Comparison of ENCODE assay signal across 8 mouse cellular contexts in genomic region chr11:87709513-87710261, GRCm38 (mm10). TPM values are rescaled to one million over a fixed set of nuclear protein-coding genes. Genes with fewer than 3 reads are reported as not detected.
A peak's percentile ranks its signal among the peaks of the same experiment; 100 is the strongest.
DNase-seq lines count a peak whose midpoint lies in the region; ATAC-seq and TF ChIP-seq lines count a peak whose summit lies in the region.

No protein-coding gene starts in this region.

- no peak for TF ChIP-seq POLR2A in ES-Bruce4 (IDR thresholded peaks at IDR 0.05; ENCODE audit: insufficient read depth, low read length)
- TF ChIP-seq POLR2A in brain, embryonic 14.5 days (IDR thresholded peaks at IDR 0.05; ENCODE audit: borderline replicate concordance, extremely low read depth, insufficient read depth, insufficient read length, poor library complexity, severe bottlenecking), result no peak

- H3K9me3 ChIP-seq in ES-Bruce4 (replicated peaks; ENCODE audit: control insufficient read depth, insufficient read depth, low read length, poor library complexity, severe bottlenecking), result no peaks in the 10 kb centered on the region
- no peaks in the 10 kb centered on the region for H3K9me3 ChIP-seq in heart, embryonic 16.5 days (replicated peaks; ENCODE audit: control insufficient read depth, low read length)
- H3K9me3 ChIP-seq in stomach, postnatal 0 days (ENCODE audit: control insufficient read depth, low read length), result no peaks in the 10 kb centered on the region

- DNase-seq in brain, embryonic 14.5 days (ENCODE audit: low read depth), result peak; percentile 56
- peak; percentile 75 to 86 for DNase-seq in kidney, postnatal 4 days
- peak; percentile 69 for DNase-seq in mesoderm, embryonic 11.5 days (ENCODE audit: low read depth, low spot score)
- DNase-seq in stomach, postnatal 0 days (ENCODE audit: low spot score), result peak; percentile 92
- DNase-seq in thymus, postnatal 0 days (ENCODE audit: low spot score), result no peak
- DNase-seq in thymus, postnatal 25 days, result no peak

- peak overlapping the region; percentile 49 for H3K4me3 ChIP-seq in ES-Bruce4 (ENCODE audit: low read depth, low read length)
- H3K4me3 ChIP-seq in heart, embryonic 16.5 days (ENCODE audit: low read length), result peak overlapping the region; percentile 41
- H3K4me3 ChIP-seq in stomach, postnatal 0 days (ENCODE audit: low read depth, low read length), result peak overlapping the region; percentile 20; the same call in 1 of the 2 replicates

- ATAC-seq in heart, embryonic 16.5 days (replicated peaks; ENCODE audit: extremely low read depth, insufficient read depth, low FRiP score), result no peak
- ATAC-seq in stomach, postnatal 0 days (ENCODE audit: low FRiP score, low TSS enrichment), result peak; percentile 91

- no peaks in the 10 kb centered on the region for H3K36me3 ChIP-seq in ES-Bruce4 (ENCODE audit: control insufficient read depth, insufficient read depth, low read length, poor library complexity, severe bottlenecking)
- H3K36me3 ChIP-seq in heart, embryonic 16.5 days (ENCODE audit: control insufficient read depth, insufficient read depth), result no peaks in the 10 kb centered on the region
- no peaks in the 10 kb centered on the region for H3K36me3 ChIP-seq in stomach, postnatal 0 days (ENCODE audit: control insufficient read depth, insufficient read depth, low read length)

- peaks cover 4% of the 10 kb centered on the region for H3K4me1 ChIP-seq in ES-Bruce4 (ENCODE audit: control insufficient read depth, insufficient read depth, low read length)
- peaks cover 5% of the 10 kb centered on the region; the same call in 1 of the 2 replicates for H3K4me1 ChIP-seq in heart, embryonic 16.5 days (ENCODE audit: control insufficient read depth, insufficient read depth, low read length)
- 0 out of 2 replicates have a peak, but pooled peaks cover 2% of the 10 kb centered on the region for H3K4me1 ChIP-seq in stomach, postnatal 0 days (replicated peaks; ENCODE audit: control insufficient read depth, insufficient read depth)

- peak overlapping the region; percentile 10; the same call in 1 of the 2 replicates for H3K27ac ChIP-seq in ES-Bruce4 (ENCODE audit: insufficient read depth, low read length)
- no peak overlapping the region for H3K27ac ChIP-seq in heart, embryonic 16.5 days (ENCODE audit: low read length)
- peak overlapping the region; percentile 86 for H3K27ac ChIP-seq in stomach, postnatal 0 days (replicated peaks)

- H3K4me2 ChIP-seq in heart, embryonic 16.5 days (ENCODE audit: low read depth, low read length), result peak overlapping the region; percentile 66
- peak overlapping the region; percentile 53 for H3K4me2 ChIP-seq in stomach, postnatal 0 days (replicated peaks; ENCODE audit: low read depth)

- 12% methylated on average over 21 of the region's 21 CpGs for WGBS in heart, embryonic 16.5 days
- WGBS in stomach, postnatal 0 days, result 9% methylated on average over 21 of the region's 21 CpGs

- H3K9ac ChIP-seq in ES-Bruce4 (ENCODE audit: low read depth, poor library complexity, severe bottlenecking), result 0 out of 2 replicates have a peak overlapping the region, but pooled peaks have one; percentile 9
- H3K9ac ChIP-seq in heart, embryonic 16.5 days (ENCODE audit: low read length), result peak overlapping the region; percentile 49
- peak overlapping the region; percentile 24; the same call in 1 of the 2 replicates for H3K9ac ChIP-seq in stomach, postnatal 0 days (ENCODE audit: low read length)

- H3K27me3 ChIP-seq in ES-Bruce4 (ENCODE audit: control insufficient read depth, insufficient read depth, low read length, poor library complexity, severe bottlenecking), result no peaks in the 10 kb centered on the region
- no peaks in the 10 kb centered on the region for H3K27me3 ChIP-seq in heart, embryonic 16.5 days (ENCODE audit: control insufficient read depth, insufficient read depth, low read length)
- no peaks in the 10 kb centered on the region for H3K27me3 ChIP-seq in stomach, postnatal 0 days (ENCODE audit: control insufficient read depth, insufficient read depth, low read length)

- TF ChIP-seq EP300 in ES-Bruce4 (IDR thresholded peaks at IDR 0.05; ENCODE audit: insufficient read depth, low read depth, low read length), result 0 out of 2 replicates have a peak, but pooled peaks have one; percentile 55
- no peak for TF ChIP-seq EP300 in stomach, postnatal 0 days (optimal IDR thresholded peaks at IDR 0.05)

- no peak for TF ChIP-seq CTCF in ES-Bruce4 (IDR thresholded peaks at IDR 0.05; ENCODE audit: low read depth, low read length)
- TF ChIP-seq CTCF in brain, embryonic 14.5 days (IDR thresholded peaks at IDR 0.05; ENCODE audit: borderline replicate concordance, extremely low read depth, insufficient read depth, insufficient read length), result no peak
- TF ChIP-seq CTCF in stomach, postnatal 0 days (IDR thresholded peaks at IDR 0.05; ENCODE audit: low read depth), result no peak

RNA-seq across cellular contexts. Expression of gene Supt4a, which starts 27.7 kb away (rescaled TPM):
- polyA plus RNA-seq in ES-Bruce4 (2011; ENCODE audit: insufficient read depth, insufficient read length, low read depth, missing spikeins), result 83.6 and 86.3 TPM in 2 replicates
- 118 and 147 TPM in 2 replicates for polyA plus RNA-seq in brain, embryonic 14.5 days (2012; rRNA removed)
- 100 and 111 TPM in 2 replicates for polyA plus RNA-seq in heart, embryonic 16.5 days (2015; fragmentation: Nextera tagmentation; extraction: Ambion mirVana)
- polyA plus RNA-seq in stomach, postnatal 0 days (2015; fragmentation: Nextera tagmentation; extraction: Ambion mirVana), result 119 and 121 TPM in 2 replicates
- polyA plus RNA-seq in thymus, postnatal 0 days (2015; fragmentation: Nextera tagmentation; extraction: Ambion mirVana), result 425 and 454 TPM in 2 replicates

RNA-seq across cellular contexts. Expression of gene Rnf43, which starts 47.2 kb away (rescaled TPM):
- 2.8 and 4.9 TPM in 2 replicates for polyA plus RNA-seq in ES-Bruce4 (2011; ENCODE audit: insufficient read depth, insufficient read length, low read depth, missing spikeins)
- polyA plus RNA-seq in brain, embryonic 14.5 days (2012; rRNA removed), result 0.87 and 1.4 TPM in 2 replicates
- 2.1 and 2.4 TPM in 2 replicates for polyA plus RNA-seq in heart, embryonic 16.5 days (2015; fragmentation: Nextera tagmentation; extraction: Ambion mirVana)
- polyA plus RNA-seq in stomach, postnatal 0 days (2015; fragmentation: Nextera tagmentation; extraction: Ambion mirVana), result 6.6 and 7.4 TPM in 2 replicates
- polyA plus RNA-seq in thymus, postnatal 0 days (2015; fragmentation: Nextera tagmentation; extraction: Ambion mirVana), result 5.2 and 6.8 TPM in 2 replicates

RNA-seq across cellular contexts. Expression of gene Tspoap1, which starts 50.7 kb away (rescaled TPM):
- polyA plus RNA-seq in ES-Bruce4 (2011; ENCODE audit: insufficient read depth, insufficient read length, low read depth, missing spikeins), result 3.2 and 5.1 TPM in 2 replicates
- polyA plus RNA-seq in brain, embryonic 14.5 days (2012; rRNA removed), result 150 and 168 TPM in 2 replicates
- 1.1 and 1.2 TPM in 2 replicates for polyA plus RNA-seq in heart, embryonic 16.5 days (2015; fragmentation: Nextera tagmentation; extraction: Ambion mirVana)
- 0.56 and 0.70 TPM in 2 replicates for polyA plus RNA-seq in stomach, postnatal 0 days (2015; fragmentation: Nextera tagmentation; extraction: Ambion mirVana)
- polyA plus RNA-seq in thymus, postnatal 0 days (2015; fragmentation: Nextera tagmentation; extraction: Ambion mirVana), result 2.6 and 4.0 TPM in 2 replicates

Comparison
In these comparisons a context has a peak if more than half of its experiments do, and no peak if none do; other contexts are left out.
1. DNase-seq: peak in brain, embryonic 14.5 days (single experiment), kidney, postnatal 4 days (2 of 2), mesoderm, embryonic 11.5 days (single experiment) and stomach, postnatal 0 days (single experiment); none in thymus, postnatal 0 days (single experiment) and thymus, postnatal 25 days (single experiment).
2. RNA of gene Tspoap1, which starts 50.7 kb away (polyA plus RNA-seq): 150 to 168 TPM in brain, embryonic 14.5 days; 2.6 to 4.0 TPM in thymus, postnatal 0 days, 3.2 to 5.1 TPM in ES-Bruce4, 1.1 to 1.2 TPM in heart, embryonic 16.5 days and 0.56 to 0.70 TPM in stomach, postnatal 0 days; every median in the first group is over 10 times any median in the second.
3. Peak in every context shown above with its lines, with median percentiles within 50 percentile points of each other: H3K4me3 ChIP-seq and H3K9ac ChIP-seq.